Mouse (Mus musculus): ENCODE measurements at regions not wholly inside any gene's neighbourhood (a gene's known extent, or its start where the extent isn't known, plus 50 kb on each side); places are given as distances from the start of the nearest gene placed in this dataset.

DNA sequence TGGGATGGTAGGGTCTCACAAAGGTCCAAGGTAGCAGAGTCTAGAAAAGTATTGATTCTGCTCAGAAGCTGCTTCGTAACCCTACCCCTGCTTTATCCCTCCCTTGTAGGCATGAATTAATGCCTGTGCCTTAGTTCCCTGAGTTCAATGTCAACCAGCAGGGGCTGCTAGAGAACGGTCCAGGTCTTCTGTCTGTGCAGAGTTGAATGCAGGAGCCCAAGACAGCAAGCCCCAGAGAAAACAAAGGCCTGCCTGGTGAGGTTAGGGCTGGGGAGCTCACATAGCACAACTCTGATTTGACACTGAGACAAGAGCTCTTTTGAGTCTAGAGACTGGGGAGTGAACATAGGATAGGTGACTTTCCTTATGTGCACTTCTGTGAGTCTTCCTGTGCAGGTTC is 56.6 kb downstream of the Olig3 start:
- DNase-seq (ENCODE audit: extremely low read depth, low read depth, low spot score): no peak

DNA sequence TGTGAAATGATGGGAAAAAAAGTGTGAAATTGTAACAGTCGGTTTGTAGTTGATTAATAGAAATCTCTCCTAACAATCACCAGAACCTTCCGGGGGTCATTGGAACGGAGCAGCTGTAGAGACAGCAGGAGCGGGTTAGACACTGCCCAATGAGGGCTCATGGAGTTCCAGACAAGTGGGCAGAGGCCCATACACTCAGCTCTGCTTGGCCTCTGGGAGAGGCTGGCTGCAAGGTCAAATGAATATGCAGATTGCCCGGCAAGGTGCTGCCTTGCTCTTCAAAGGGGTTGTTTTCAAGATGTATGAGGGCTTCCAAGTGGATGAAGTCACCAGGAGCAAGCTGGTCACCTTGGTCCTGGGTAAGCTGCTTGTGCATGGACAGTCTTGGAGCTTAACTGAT is 57.6 kb downstream of the Olig3 start:
- DNase-seq (ENCODE audit: extremely low read depth, low read depth, low spot score): no peak

DNA sequence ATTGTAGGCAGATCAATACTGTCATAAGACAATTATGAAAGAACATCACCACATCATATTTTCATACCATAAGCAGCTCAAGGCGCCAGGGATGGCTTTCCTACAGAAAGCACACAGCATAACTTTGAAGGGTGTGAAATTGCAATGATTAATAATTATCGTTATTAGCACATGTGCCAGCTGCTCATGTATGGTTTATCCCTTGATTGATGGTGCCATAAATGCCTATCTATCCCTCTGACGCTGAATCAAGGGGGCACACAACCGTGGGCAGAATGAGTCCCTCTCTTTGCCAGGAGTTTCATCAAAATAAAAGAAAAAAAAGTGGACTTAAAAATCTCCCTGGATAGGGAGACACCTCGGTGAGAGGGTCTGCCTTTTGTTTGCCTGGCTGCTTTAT is 58.5 kb downstream of the Olig3 start:
- DNase-seq (ENCODE audit: extremely low read depth, low read depth, low spot score): no peak

DNA sequence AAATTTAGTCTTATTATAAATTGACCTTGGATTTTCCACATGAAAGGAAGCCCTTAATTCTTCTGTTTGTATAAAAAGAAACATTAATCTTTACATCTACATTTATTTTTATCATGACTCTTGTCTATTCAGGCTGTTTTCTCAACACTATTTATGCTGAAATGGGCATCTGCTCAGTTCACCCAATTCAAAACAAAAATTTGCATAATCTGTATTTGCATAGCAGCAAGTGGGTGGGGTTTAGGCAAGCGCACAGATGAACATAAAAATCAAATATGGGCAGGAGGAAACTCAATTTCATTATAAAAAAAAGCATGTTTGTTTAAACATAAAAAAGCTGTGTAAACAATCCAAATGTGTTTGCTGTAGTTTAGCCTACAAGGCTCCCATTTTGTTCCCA is 67.7 kb downstream of the Olig3 start:
- DNase-seq (ENCODE audit: extremely low read depth, low read depth, low spot score): no peak

DNA sequence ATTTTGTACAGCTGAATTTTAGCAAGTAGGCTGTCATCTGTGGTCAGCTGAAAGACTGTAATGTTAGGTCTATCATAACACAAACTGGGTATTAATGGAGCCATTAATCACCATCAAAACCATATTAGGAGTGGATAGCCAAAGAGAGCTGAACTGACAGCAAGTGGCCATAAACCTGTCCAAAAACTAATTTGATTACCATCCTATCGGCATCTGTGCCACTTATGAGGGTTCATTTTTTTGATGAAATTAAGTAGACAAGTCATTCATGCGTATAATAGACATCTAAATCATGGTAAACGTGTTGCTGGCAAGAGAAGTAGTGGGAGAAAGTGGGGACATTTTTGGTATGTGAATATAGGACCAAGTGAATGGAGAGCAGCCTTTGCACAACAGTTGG is 68.6 kb downstream of the Olig3 start:
- DNase-seq (ENCODE audit: extremely low read depth, low read depth, low spot score): no peak

DNA sequence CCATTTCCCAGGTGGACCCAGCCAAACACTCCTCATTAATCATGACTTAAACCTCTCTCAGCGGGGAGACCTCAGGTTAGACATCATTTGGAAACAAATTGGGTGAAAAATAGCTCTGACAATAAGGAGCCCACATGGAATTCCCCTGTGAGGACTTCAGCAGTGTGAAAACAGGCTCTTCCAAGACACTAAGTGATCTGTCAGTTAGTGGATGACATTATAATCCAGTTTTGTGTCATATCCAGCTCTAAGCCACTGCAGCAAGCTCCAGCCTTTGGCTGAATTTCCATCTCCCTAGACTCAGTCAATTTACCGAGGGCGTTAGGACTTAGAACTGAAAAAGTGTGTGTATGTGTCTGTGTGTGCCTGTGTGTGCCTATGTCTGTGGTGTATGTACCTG is 70.5 kb downstream of the Olig3 start:
- DNase-seq (ENCODE audit: extremely low read depth, low read depth, low spot score): no peak

DNA sequence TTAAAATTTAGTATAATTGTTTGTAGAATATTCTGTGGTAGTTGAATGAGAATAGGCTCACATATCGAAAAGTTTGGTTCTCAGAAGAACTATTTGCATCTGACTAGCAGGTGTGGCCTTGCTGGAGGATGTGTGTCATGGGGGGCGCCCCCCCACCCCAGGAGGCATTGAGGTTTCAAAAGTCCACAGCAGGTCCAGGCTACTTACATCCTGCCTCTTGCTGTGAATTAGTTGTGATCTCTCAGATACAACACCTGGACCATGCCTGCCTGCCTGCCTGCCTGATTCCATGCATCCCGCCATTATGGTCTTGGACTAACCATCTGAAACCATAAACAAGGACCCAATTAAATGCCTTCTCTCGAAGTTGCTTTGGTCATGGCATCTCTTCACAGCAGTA is 76.2 kb downstream of the Olig3 start:
- no peak for DNase-seq (ENCODE audit: extremely low read depth, low read depth, low spot score)

DNA sequence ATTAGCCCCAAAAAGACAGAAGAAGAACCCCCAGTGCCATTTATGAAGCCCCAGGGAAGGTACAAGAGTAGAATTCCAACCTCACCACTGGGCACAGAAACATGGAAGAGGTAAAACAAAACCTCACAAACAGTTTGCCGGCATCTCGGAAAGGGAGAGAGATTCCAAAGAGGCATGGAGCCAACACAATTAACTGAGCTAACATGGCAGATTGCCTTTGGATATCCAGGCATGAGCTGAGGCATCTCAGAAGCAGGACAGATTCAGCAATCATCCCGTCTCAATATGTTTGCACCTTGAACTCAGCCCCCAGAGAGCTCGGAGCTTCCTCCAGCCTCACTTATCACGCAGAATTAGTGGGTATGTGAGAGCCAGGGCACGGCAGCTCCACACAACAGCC is 78.3 kb downstream of the Olig3 start:
- no peak for DNase-seq (ENCODE audit: extremely low read depth, low read depth, low spot score)

DNA sequence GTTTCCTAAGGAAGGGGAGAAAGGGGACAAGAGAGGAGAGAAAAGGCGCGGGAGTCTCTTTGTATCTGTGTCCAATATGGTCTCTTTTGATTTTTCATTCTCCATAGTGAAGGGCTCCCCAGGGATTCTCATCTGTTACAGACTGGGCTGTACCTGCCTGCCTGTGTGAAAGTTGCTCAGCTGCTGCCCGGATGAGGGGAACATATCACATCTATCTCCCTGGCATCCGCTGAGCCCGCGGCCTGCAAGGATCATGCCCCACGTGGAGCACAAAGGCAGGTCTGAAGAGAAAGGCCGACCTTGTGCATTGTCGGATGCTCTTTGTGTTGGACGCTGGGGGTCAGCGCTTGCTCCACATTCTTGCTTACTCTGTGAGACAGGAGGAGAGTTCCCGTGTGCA is 85.5 kb downstream of the Olig3 start:
- no peak for DNase-seq (ENCODE audit: extremely low read depth, low read depth, low spot score)

DNA sequence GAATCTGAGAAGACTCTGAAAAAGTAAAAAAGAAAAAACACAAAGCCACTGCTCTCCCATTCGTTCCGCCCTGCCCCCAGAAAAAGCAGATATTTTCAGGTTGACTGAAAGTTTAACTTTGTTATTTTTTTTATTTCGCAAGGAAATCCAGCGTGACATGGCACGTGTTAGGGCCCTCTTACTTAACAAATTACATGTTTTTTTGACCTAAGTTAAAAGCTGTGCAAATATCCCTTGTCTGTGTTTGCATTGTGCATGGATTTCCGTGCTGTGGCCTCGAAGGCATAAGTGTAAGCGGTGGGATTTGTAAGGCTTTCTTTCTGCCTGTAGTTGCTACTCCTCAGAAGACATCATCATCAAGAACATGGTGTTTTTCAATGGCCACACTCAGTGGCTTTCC is 87.2 kb downstream of the Olig3 start:
- no peak for DNase-seq (ENCODE audit: extremely low read depth, low read depth, low spot score)

DNA sequence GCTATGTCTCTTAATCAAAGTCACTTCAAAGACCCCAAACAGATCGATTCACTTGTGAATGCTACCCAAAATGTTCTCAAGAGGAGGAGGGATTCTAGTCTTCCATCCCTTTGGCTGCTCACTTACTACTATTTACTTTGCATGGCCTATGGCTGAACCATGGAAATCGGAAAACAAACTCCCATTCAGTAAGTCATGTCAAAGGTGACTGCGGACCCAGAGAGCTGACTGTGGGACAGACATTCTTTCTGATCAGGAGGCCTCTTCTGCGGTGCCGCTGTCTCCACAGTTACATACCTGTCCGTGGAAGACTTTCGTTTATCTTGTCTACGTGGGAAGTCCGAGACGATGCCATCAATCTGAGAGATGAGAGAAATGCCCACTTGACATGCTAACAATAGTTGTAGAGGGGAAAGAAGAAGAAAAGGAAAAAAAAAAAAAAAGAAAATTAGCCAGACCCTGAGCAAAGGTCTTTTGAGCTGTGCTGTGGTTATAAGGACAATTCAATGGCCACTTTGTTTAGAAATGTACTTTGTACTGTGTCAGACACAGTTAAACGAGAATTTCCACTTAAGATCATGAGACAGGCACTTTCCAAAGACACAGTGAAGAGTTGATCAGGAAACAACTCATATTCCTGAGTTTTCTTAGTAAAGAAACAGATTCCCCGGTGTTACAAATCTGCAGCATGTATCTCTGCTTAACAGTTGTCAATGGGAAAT is 92.7 kb downstream of the Olig3 start:
- no peak for DNase-seq (ENCODE audit: extremely low read depth, low read depth, low spot score)

DNA sequence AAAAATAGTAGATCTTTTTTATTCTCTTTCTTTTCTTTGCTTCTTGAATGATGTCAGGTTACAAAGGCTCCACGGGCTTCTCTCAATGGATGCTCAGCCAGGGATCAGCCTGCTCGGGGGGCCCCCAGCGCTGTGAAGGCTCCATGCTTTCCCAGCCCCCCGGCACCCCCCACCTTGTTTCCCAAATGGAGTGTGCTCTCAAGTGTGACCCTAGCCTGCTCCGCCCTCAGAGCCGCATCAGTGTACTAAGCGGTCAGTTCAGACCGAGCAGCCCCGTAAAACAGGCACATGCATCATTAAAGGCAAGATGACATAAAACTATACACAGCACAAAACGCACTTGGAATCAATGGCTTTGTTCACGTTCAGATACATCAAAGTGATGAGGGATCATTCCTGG is 102.7 kb downstream of the Olig3 start:
- DNase-seq (ENCODE audit: extremely low read depth, low read depth, low spot score): no peak

DNA sequence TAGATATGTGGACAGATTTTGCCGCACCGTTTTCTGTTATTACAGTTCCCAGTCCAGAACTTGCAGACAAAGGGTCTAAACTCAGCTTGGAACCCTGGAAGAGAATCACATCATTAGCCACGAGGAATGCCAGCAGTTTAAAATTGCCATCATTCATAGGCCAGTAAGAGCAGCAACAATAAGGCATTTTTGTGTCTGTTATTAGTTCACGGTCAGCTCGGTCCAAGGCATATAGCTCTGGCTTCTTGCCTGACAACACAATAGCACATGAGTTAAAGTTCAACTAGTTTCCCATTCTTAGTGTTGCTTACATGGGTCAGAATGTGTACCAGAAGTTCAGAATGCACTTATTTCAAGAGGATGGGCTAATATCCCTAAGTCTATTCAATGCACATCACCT is 103.4 kb downstream of the Olig3 start:
- DNase-seq (ENCODE audit: extremely low read depth, low read depth, low spot score): no peak

DNA sequence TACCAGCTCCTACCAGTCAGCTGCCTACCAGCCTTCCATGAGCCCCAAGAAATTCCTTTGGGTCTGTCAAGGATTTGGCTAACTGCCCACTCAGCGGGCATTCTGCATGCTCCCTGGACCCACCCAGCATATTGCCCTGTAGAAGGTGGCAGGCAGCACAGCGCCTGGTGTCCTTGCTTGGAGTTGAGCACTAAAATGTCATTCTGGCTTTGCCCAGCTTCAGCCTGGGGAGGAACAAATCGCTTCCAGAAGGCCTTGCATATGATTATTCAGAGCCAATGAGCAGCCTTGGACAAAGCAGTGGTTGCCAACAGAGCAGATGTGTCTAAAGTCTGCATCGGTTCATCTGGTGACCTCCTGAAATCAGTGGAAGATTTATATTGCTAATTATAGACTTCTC is 103.8 kb downstream of the Olig3 start:
- DNase-seq (ENCODE audit: extremely low read depth, low read depth, low spot score): no peak

DNA sequence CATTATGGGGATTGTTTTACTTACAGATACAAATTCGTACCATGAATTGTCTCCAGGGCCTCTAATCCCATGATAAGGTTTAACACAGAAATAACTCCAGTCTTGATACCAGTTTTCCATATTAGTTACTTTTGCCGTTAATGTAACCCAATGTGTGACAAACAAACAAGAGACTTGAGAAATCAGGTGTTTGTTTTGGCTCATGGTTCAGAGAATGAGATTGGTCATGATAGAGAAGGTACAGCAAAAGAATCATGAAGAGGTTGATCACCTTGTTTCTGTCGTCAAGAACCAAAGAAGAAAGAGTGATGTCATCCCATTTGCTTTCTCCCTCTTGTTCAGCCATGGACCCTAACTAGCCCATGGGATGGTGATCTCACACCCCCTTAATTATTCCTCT is 107.5 kb downstream of the Olig3 start:
- no peak for DNase-seq (ENCODE audit: extremely low read depth, low read depth, low spot score)

DNA sequence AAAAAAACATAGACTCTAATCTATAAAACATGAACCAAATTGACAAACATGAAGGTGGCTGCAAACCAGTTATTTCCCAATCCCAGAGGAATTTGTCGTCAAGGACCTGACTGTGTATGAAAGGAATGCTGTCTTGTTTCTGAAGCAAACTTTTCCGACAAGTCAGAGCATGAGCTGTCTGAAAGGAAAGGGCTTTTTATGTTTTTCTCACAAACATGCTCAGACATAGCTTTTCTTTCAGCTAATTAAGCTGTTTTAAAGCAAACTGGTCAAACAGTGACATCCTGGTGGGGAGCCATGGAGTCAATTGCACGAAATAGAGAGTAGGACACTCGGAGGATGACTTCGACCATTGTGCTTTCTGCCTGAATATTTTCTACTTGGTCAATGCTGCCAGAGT is 108.2 kb downstream of the Olig3 start:
- DNase-seq (ENCODE audit: extremely low read depth, low read depth, low spot score): peak; percentile 50

DNA sequence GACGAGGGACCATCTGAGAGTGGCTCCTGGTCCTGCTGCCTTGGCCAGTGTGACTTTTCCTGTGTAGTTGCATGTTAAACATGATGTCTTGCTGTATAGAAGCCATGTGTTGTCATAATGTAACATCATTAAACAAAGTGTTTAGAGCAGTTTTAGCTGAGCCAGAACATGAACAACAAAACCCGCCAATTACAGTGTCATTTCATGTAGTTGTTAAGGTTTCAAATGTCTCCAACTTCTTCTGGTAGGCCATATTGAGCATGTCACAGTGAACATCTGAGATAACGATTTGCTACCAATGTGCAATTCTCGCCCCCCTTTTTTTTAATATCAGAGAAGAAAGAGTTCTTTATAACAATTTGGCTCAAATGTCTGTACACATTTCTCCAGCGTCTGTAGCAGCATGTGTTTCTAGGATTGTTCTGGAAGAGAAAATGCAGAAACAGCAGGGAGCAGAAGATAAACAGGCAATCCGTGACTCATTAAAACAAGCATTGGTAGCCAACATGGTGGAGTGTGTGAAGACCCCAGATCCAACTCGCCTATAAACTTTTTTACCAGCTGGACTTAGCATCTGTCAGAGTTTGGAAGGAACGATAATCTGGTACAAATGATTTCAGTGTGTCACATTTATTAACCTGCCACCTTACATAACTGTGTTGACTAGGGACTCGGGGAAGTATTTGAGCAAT is 115.2 kb downstream of the Olig3 start:
- DNase-seq (ENCODE audit: extremely low read depth, low read depth, low spot score): no peak

DNA sequence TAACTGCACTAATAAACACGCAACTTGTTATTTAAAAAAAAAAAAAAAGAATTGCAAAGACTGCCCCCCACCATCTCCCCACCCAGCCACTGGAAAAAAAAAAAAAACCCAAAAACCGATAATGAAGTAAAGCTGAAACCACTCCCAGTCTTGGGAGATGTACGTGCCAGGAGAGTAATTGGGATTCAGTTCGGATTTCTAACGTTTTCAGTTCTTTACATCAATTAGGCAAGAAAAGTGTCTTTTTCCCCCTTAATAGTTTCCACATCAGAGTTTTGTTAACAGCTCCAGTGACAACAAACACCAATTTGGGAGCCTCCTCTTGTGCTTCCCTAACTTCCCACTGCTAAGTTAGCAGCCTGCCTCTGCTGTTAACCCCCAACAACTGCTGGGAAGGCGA is 115.7 kb downstream of the Olig3 start:
- DNase-seq (ENCODE audit: extremely low read depth, low read depth, low spot score): no peak

DNA sequence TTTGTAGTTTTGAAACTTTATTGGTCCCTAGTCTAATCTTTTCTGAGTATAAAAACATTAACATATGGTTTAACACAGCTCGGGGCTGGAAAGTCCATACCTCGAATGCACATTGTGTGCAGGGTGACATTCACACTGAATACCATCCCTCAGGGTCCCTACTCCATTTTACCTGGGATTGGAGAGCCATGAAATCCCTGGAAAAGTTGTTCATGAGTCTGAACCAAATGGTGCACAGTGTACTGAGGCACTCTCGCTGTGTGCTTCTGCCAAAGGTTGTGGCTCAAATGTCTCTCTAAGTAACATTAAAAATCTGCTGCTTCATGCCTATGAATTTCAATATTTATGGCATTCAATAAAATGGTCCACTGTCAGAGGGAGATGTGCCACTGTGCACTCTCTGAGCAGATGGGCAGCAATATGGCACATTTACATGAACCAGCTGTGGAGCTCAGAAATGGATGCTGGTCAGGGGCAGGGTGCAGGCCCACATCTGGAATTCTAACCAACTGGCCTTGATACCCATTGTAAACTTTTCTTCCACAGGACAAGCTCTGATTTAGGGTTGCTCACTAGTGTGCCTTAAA is 116.7 kb downstream of the Olig3 start:
- no peak for DNase-seq (ENCODE audit: extremely low read depth, low read depth, low spot score)

DNA sequence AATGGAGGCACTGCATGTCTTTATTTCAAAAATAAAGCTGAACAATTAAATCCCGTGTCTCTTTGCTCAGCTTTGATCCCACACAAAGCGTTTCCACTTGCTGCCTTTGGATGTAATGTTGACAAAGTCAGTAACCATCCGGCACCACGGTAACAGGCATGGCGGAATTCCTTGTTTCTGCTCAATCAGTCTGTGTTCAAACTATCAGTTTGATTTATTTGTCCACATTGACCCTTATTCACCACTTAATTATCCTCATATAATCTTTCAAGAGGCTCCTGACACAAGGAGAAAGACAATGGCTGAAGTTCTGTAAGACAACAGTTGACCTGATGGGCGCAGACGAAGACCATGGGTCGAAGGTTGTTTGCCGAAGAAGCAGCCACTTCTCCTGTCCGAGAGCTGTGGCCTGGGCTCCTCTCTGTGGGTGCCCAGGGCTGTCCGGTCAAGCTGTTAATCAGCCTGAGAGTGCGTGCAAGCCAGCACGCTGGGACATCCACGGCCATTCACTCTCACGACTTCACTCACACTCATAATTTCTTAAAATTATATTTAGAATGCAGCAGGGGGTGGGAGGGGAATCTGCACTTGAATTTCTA is 106.1 kb upstream of the Ifngr1 start:
- no peak for DNase-seq (ENCODE audit: extremely low read depth, low read depth, low spot score)

DNA sequence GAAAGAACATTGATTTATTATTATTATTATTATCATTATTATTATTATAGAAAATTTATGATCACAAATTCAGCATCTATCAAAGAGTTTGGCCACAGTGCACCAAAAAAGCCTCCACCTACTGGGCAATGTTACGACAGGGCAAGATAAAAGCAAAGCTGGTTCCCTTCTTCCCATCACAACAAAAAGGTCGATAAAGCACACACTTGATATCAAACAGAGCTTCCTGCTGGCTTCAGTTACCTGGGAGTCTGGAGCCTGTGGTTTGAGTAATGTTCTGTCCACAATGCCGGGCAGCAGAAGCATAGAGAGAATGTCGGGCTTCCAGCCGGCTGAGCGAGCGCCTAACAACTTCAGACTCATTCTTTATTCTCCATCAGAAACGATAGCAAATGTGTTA is 101.2 kb upstream of the Ifngr1 start:
- no peak for DNase-seq (ENCODE audit: extremely low read depth, low read depth, low spot score)
